Mouse (Mus musculus): Measurements from ENCODE around the gene Cel. TPM values are rescaled to one million over a fixed set of nuclear protein-coding genes. Genes with fewer than 3 reads are reported as not detected.

The Cel gene
- polyA plus RNA-seq, 1 experiment from 2014 or later: not detected

GRCm38 (mm10) chr2:28576815-28577214 is 13.6 kb upstream of the Cel start:
- H3K9me3 ChIP-seq (replicated peaks): no peaks in the 10 kb centered on the region
- peaks cover 95% of the 10 kb centered on the region for H3K36me3 ChIP-seq
- no peak overlapping the region for H3K4me3 ChIP-seq
- H3K4me1 ChIP-seq: peaks cover 12% of the 10 kb centered on the region
- no peaks in the 10 kb centered on the region for H3K27me3 ChIP-seq (ENCODE audit: low read depth, poor library complexity, severe bottlenecking)
- no peak for DNase-seq (ENCODE audit: low spot score)
- WGBS: 92% methylated on average over 3 of the region's 3 CpGs
- H3K27ac ChIP-seq (replicated peaks): no peak overlapping the region

- Histone ChIP-seq H3K4me1 (no peaks in the 10 kb centered on the region), H3K27ac (replicated peaks) (no peak overlapping the region), H3K36me3 (peaks cover 100% of the 10 kb centered on the region), H3K27me3 (ENCODE audit: low read depth, poor library complexity, severe bottlenecking) (no peaks in the 10 kb centered on the region), H3K4me3 (no peak overlapping the region), H3K9me3 (replicated peaks) (no peaks in the 10 kb centered on the region)
- DNase-seq (ENCODE audit: low spot score): no peak
- WGBS: 86% methylated on average over 4 of the region's 4 CpGs
Measured at GRCm38 (mm10) chr2:28575341-28575740, 12.1 kb upstream of the Cel start.

- WGBS: 82% methylated on average over 3 of the region's 3 CpGs
- peaks cover 100% of the 10 kb centered on the region for H3K36me3 ChIP-seq
Measured at GRCm38 (mm10) chr2:28569903-28570302, 6.7 kb upstream of the Cel start.

GRCm38 (mm10) chr2:28566545-28566944 is 3.3 kb upstream of the Cel start:
- Histone ChIP-seq H3K27me3 (ENCODE audit: low read depth, poor library complexity, severe bottlenecking) (no peaks in the 10 kb centered on the region), H3K27ac (replicated peaks) (no peak overlapping the region), H3K4me3 (no peak overlapping the region), H3K4me1 (no peaks in the 10 kb centered on the region), H3K36me3 (peaks cover 72% of the 10 kb centered on the region), H3K9me3 (replicated peaks) (no peaks in the 10 kb centered on the region)
- DNase-seq (ENCODE audit: low spot score): no peak
- WGBS: 76% methylated on average over 5 of the region's 5 CpGs

More at GRCm38 (mm10) chr2:28569903-28570302, 6.7 kb upstream of the Cel start:
- Histone ChIP-seq H3K27ac (replicated peaks) (no peak overlapping the region), H3K27me3 (ENCODE audit: low read depth, poor library complexity, severe bottlenecking) (no peaks in the 10 kb centered on the region), H3K4me3 (no peak overlapping the region), H3K9me3 (replicated peaks) (no peaks in the 10 kb centered on the region), H3K4me1 (no peaks in the 10 kb centered on the region)
- DNase-seq (ENCODE audit: low spot score): no peak

- Histone ChIP-seq H3K27me3 (ENCODE audit: low read depth, poor library complexity, severe bottlenecking) (no peaks in the 10 kb centered on the region), H3K4me3 (no peak overlapping the region), H3K36me3 (peaks cover 50% of the 10 kb centered on the region), H3K27ac (replicated peaks) (no peak overlapping the region), H3K9me3 (replicated peaks) (no peaks in the 10 kb centered on the region), H3K4me1 (no peaks in the 10 kb centered on the region)
- DNase-seq (ENCODE audit: low spot score): no peak
- WGBS: 83% methylated on average over 4 of the region's 4 CpGs
Measured at GRCm38 (mm10) chr2:28564380-28564779, 1.2 kb upstream of the Cel start.

- Histone ChIP-seq H3K27ac (replicated peaks) (no peak overlapping the region), H3K4me1 (no peaks in the 10 kb centered on the region), H3K27me3 (ENCODE audit: low read depth, poor library complexity, severe bottlenecking) (no peaks in the 10 kb centered on the region), H3K9me3 (replicated peaks) (no peaks in the 10 kb centered on the region), H3K36me3 (peaks cover 45% of the 10 kb centered on the region), H3K4me3 (no peak overlapping the region)
- DNase-seq (ENCODE audit: low spot score): no peak
Measured at GRCm38 (mm10) chr2:28563830-28564229, 627 bp upstream of the Cel start.

GRCm38 (mm10) chr2:28557452-28557851 is 5.8 kb downstream of the Cel start:
- no peak for DNase-seq (ENCODE audit: low spot score)
- Histone ChIP-seq H3K4me3 (no peak overlapping the region), H3K27ac (replicated peaks) (no peak overlapping the region), H3K27me3 (ENCODE audit: low read depth, poor library complexity, severe bottlenecking) (no peaks in the 10 kb centered on the region), H3K9me3 (replicated peaks) (no peaks in the 10 kb centered on the region), H3K4me1 (no peaks in the 10 kb centered on the region), H3K36me3 (peaks cover 24% of the 10 kb centered on the region)
- WGBS: 86% methylated on average over 5 of the region's 5 CpGs

GRCm38 (mm10) chr2:28552301-28552700 is 10.9 kb downstream of the Cel start:
- no peak overlapping the region for H3K27ac ChIP-seq (replicated peaks)
- no peaks in the 10 kb centered on the region for H3K27me3 ChIP-seq (ENCODE audit: low read depth, poor library complexity, severe bottlenecking)
- WGBS: 93% methylated on average over 5 of the region's 5 CpGs
- no peaks in the 10 kb centered on the region for H3K9me3 ChIP-seq (replicated peaks)
- no peak for DNase-seq (ENCODE audit: low spot score)
- peaks cover 70% of the 10 kb centered on the region for H3K36me3 ChIP-seq
- H3K4me1 ChIP-seq: 0 out of 2 replicates have a peak, but pooled peaks cover 3% of the 10 kb centered on the region
- no peak overlapping the region for H3K4me3 ChIP-seq

GRCm38 (mm10) chr2:28549157-28549556 is 14.0 kb downstream of the Cel start:
- WGBS: 93% methylated on average over 13 of the region's 13 CpGs

GRCm38 (mm10) chr2:28547237-28548172 is 15.7 kb downstream of the Cel start:
- 53% methylated on average over 11 of the region's 11 CpGs for WGBS
- Histone ChIP-seq H3K4me3 (no peak overlapping the region), H3K27ac (replicated peaks) (peak overlapping the region; percentile 19; the same call in 1 of the 2 replicates), H3K4me1 (0 out of 2 replicates have a peak, but pooled peaks cover 3% of the 10 kb centered on the region), H3K36me3 (peaks cover 95% of the 10 kb centered on the region), H3K27me3 (ENCODE audit: low read depth, poor library complexity, severe bottlenecking) (no peaks in the 10 kb centered on the region), H3K9me3 (replicated peaks) (no peaks in the 10 kb centered on the region)
- DNase-seq (ENCODE audit: low spot score): peak; percentile 82

More at GRCm38 (mm10) chr2:28549157-28549556, 14.0 kb downstream of the Cel start:
- Histone ChIP-seq H3K4me3 (no peak overlapping the region), H3K27me3 (ENCODE audit: low read depth, poor library complexity, severe bottlenecking) (no peaks in the 10 kb centered on the region), H3K27ac (replicated peaks) (no peak overlapping the region), H3K4me1 (0 out of 2 replicates have a peak, but pooled peaks cover 3% of the 10 kb centered on the region), H3K36me3 (peaks cover 95% of the 10 kb centered on the region), H3K9me3 (replicated peaks) (no peaks in the 10 kb centered on the region)
- DNase-seq (ENCODE audit: low spot score): no peak

GRCm38 (mm10) chr2:28546560-28546959 is 16.6 kb downstream of the Cel start:
- Histone ChIP-seq H3K4me1 (peaks cover 4% of the 10 kb centered on the region; the same call in 1 of the 2 replicates), H3K36me3 (peaks cover 95% of the 10 kb centered on the region), H3K27ac (replicated peaks) (no peak overlapping the region), H3K27me3 (ENCODE audit: low read depth, poor library complexity, severe bottlenecking) (no peaks in the 10 kb centered on the region), H3K9me3 (replicated peaks) (no peaks in the 10 kb centered on the region), H3K4me3 (no peak overlapping the region)
- DNase-seq (ENCODE audit: low spot score): no peak
- 81% methylated on average over 6 of the region's 6 CpGs for WGBS

- Histone ChIP-seq H3K36me3 (peaks cover 92% of the 10 kb centered on the region), H3K9me3 (replicated peaks) (no peaks in the 10 kb centered on the region), H3K4me1 (peaks cover 7% of the 10 kb centered on the region; the same call in 1 of the 2 replicates), H3K4me3 (no peak overlapping the region), H3K27me3 (ENCODE audit: low read depth, poor library complexity, severe bottlenecking) (no peaks in the 10 kb centered on the region), H3K27ac (replicated peaks) (peak overlapping the region; percentile 23; the same call in 1 of the 2 replicates)
- no peak for DNase-seq (ENCODE audit: low spot score)
Measured at GRCm38 (mm10) chr2:28545976-28546375, 17.2 kb downstream of the Cel start.

GRCm38 (mm10) chr2:28543894-28544293 is 19.3 kb downstream of the Cel start:
- WGBS: 94% methylated on average over 8 of the region's 8 CpGs
- H3K36me3 ChIP-seq: peaks cover 79% of the 10 kb centered on the region
- no peaks in the 10 kb centered on the region for H3K9me3 ChIP-seq (replicated peaks)
- H3K27ac ChIP-seq (replicated peaks): 0 out of 2 replicates have a peak overlapping the region, but pooled peaks have one; percentile 18
- H3K4me3 ChIP-seq: no peak overlapping the region
- H3K27me3 ChIP-seq (ENCODE audit: low read depth, poor library complexity, severe bottlenecking): no peaks in the 10 kb centered on the region
- no peak for DNase-seq (ENCODE audit: low spot score)
- peaks cover 28% of the 10 kb centered on the region for H3K4me1 ChIP-seq

Data from midbrain, embryonic 10.5 days (tissue).